Mouse (Mus musculus) limb, embryonic 10.5 days (tissue): ENCODE measurements at regions not wholly inside any gene's neighbourhood (a gene's known extent, or its start where the extent isn't known, plus 50 kb on each side); places are given as distances from the start of the nearest gene placed in this dataset.

ENCODE experiments used
- DNase-seq: peaks from one replicate; pipeline ENCODE4 v3.0.0-alpha.2; 2017; ENCODE audit warnings: low spot score
- H3K27ac ChIP-seq: fragments of 300-500 bp; sonication (generic); 2 replicates; pipeline ENCODE4 v1.5.1; 2016; ENCODE audit warnings: mild to moderate bottlenecking
- H3K27me3 ChIP-seq: fragments of 300-500 bp; sonication (generic); 2 replicates; pipeline ENCODE4 v1.6.1; 2016; ENCODE audit warnings: low read depth, mild to moderate bottlenecking; ENCODE audit not compliant: poor library complexity, severe bottlenecking
- H3K36me3 ChIP-seq: fragments of 300-500 bp; sonication (generic); 2 replicates; pipeline ENCODE4 v1.6.1; 2016; ENCODE audit warnings: mild to moderate bottlenecking, moderate library complexity
- H3K4me1 ChIP-seq: fragments of 300-500 bp; sonication (generic); 2 replicates; pipeline ENCODE4 v1.6.1; 2016
- H3K4me3 ChIP-seq: fragments of 300-500 bp; sonication (generic); 2 replicates; pipeline ENCODE4 v1.5.1; 2016; ENCODE audit warnings: mild to moderate bottlenecking, moderate library complexity
- H3K9me3 ChIP-seq: fragments of 300-500 bp; sonication (generic); replicated peaks from 2 replicates; pipeline ENCODE4 v1.6.1; 2016; ENCODE audit warnings: mild to moderate bottlenecking
- WGBS: fragments of 180-500 bp; shearing (Covaris S2); methylation state at CpG from one replicate; pipeline ENCODE4 v1.1.7; 2016; 5-methylcytosine and 5-hydroxymethylcytosine counted together

- no peaks in the 10 kb centered on the region for H3K4me1 ChIP-seq
- WGBS = 84% methylated on average over 2 of the region's 2 CpGs
- no peaks in the 10 kb centered on the region for H3K9me3 ChIP-seq
- H3K4me3 ChIP-seq = no peak overlapping the region
- H3K27me3 ChIP-seq = no peaks in the 10 kb centered on the region
- DNase-seq = no peak
- no peak overlapping the region for H3K27ac ChIP-seq
- H3K36me3 ChIP-seq = no peaks in the 10 kb centered on the region
These were observed 271.1 kb upstream of the Hs6st1 start for GRCm38 (mm10) chr1:35797064-35797463.

- Histone ChIP-seq H3K36me3 (no peaks in the 10 kb centered on the region), H3K4me3 (no peak overlapping the region), H3K9me3 (no peaks in the 10 kb centered on the region), H3K27me3 (no peaks in the 10 kb centered on the region), H3K27ac (no peak overlapping the region), H3K4me1 (no peaks in the 10 kb centered on the region)
- DNase-seq = no peak
- WGBS = 87% methylated on average over 2 of the region's 2 CpGs
These were observed 270.7 kb upstream of the Hs6st1 start for GRCm38 (mm10) chr1:35797526-35797925.

DNA sequence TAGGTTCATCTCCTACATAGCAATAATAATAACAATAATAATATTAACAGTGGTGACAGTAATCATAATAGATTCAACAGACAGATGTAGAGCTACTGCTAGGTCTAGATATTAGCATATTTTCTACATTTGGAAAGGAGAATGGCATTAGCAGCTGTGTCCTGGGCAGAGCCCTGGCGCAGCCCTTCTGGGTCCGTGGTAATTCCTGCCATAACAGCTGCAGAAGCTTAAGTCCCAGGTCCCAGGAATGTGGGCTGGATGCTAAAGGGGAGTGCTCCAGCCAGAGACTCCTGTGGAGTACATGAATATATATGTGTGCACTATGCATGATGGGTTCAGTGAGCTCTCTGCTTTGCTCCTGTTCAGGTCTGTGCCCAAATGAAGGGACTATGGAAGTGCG, 262.7 kb upstream of the Hs6st1 start:
- Histone ChIP-seq H3K27ac (no peak overlapping the region), H3K27me3 (0 out of 2 replicates have a peak, but pooled peaks cover 3% of the 10 kb centered on the region), H3K4me1 (peaks cover 16% of the 10 kb centered on the region), H3K36me3 (no peaks in the 10 kb centered on the region), H3K9me3 (no peaks in the 10 kb centered on the region), H3K4me3 (no peak overlapping the region)
- 83% methylated on average over 3 of the region's 3 CpGs for WGBS
- DNase-seq = no peak

- WGBS = 75% methylated on average over 2 of the region's 2 CpGs
- peaks cover 16% of the 10 kb centered on the region for H3K4me1 ChIP-seq
- H3K4me3 ChIP-seq = no peak overlapping the region
- no peak overlapping the region for H3K27ac ChIP-seq
- no peak for DNase-seq
- no peaks in the 10 kb centered on the region for H3K9me3 ChIP-seq
- 0 out of 2 replicates have a peak, but pooled peaks cover 3% of the 10 kb centered on the region for H3K27me3 ChIP-seq
- H3K36me3 ChIP-seq = no peaks in the 10 kb centered on the region
These were observed 261.9 kb upstream of the Hs6st1 start for GRCm38 (mm10) chr1:35806329-35806728.

GRCm38 (mm10) chr1:35806731-35807130, 261.5 kb upstream of the Hs6st1 start:
- 0 out of 2 replicates have a peak, but pooled peaks cover 3% of the 10 kb centered on the region for H3K27me3 ChIP-seq
- no peaks in the 10 kb centered on the region for H3K36me3 ChIP-seq
- DNase-seq = no peak
- no peak overlapping the region for H3K4me3 ChIP-seq
- WGBS = 0% methylated on average over 1 of the region's 1 CpGs
- H3K27ac ChIP-seq = no peak overlapping the region
- H3K9me3 ChIP-seq = no peaks in the 10 kb centered on the region
- peaks cover 16% of the 10 kb centered on the region for H3K4me1 ChIP-seq

- no peak overlapping the region for H3K27ac ChIP-seq
- no peaks in the 10 kb centered on the region for H3K36me3 ChIP-seq
- no peaks in the 10 kb centered on the region for H3K9me3 ChIP-seq
- no peak overlapping the region for H3K4me3 ChIP-seq
- peaks cover 13% of the 10 kb centered on the region for H3K4me1 ChIP-seq
- no peak for DNase-seq
- 87% methylated on average over 4 of the region's 4 CpGs for WGBS
- H3K27me3 ChIP-seq = 0 out of 2 replicates have a peak, but pooled peaks cover 3% of the 10 kb centered on the region
These were observed 259.3 kb upstream of the Hs6st1 start for GRCm38 (mm10) chr1:35808894-35809293.

DNA sequence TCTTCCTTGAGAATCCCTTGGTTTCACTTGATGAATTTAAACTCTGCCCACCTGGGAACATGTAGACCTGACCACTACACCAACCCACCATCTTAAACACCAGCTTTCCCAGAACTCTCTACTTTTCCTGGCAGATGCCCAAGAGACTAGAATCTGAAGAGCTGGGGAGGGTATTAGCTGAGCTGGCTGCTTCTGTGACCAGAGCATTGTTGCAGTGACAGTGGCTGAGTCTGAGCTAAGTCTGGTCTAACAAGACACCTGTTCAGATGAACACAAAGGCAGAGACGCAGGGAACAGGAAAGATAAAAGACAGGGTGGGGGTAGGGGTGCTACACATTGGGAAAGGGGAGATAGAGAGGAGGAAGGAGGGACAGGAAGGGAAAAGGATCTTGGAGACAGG, 258.9 kb upstream of the Hs6st1 start:
- DNase-seq = no peak
- WGBS = 64% methylated on average over 1 of the region's 1 CpGs
- H3K4me3 ChIP-seq = no peak overlapping the region
- no peaks in the 10 kb centered on the region for H3K9me3 ChIP-seq
- 0 out of 2 replicates have a peak, but pooled peaks cover 3% of the 10 kb centered on the region for H3K27me3 ChIP-seq
- H3K36me3 ChIP-seq = no peaks in the 10 kb centered on the region
- H3K27ac ChIP-seq = no peak overlapping the region
- peaks cover 13% of the 10 kb centered on the region for H3K4me1 ChIP-seq

- Histone ChIP-seq H3K36me3 (no peaks in the 10 kb centered on the region), H3K27me3 (0 out of 2 replicates have a peak, but pooled peaks cover 3% of the 10 kb centered on the region), H3K27ac (no peak overlapping the region), H3K4me1 (peaks cover 13% of the 10 kb centered on the region), H3K9me3 (no peaks in the 10 kb centered on the region), H3K4me3 (no peak overlapping the region)
- WGBS = 61% methylated on average over 8 of the region's 8 CpGs
- DNase-seq = no peak
These were observed 257.4 kb upstream of the Hs6st1 start for GRCm38 (mm10) chr1:35810571-35811342.

GRCm38 (mm10) chr1:35811380-35811779, 256.8 kb upstream of the Hs6st1 start:
- no peaks in the 10 kb centered on the region for H3K9me3 ChIP-seq
- 0 out of 2 replicates have a peak, but pooled peaks cover 3% of the 10 kb centered on the region for H3K27me3 ChIP-seq
- peaks cover 8% of the 10 kb centered on the region for H3K4me1 ChIP-seq
- 80% methylated on average over 6 of the region's 6 CpGs for WGBS
- no peak overlapping the region for H3K27ac ChIP-seq
- no peak overlapping the region for H3K4me3 ChIP-seq
- DNase-seq = no peak
- no peaks in the 10 kb centered on the region for H3K36me3 ChIP-seq

DNA sequence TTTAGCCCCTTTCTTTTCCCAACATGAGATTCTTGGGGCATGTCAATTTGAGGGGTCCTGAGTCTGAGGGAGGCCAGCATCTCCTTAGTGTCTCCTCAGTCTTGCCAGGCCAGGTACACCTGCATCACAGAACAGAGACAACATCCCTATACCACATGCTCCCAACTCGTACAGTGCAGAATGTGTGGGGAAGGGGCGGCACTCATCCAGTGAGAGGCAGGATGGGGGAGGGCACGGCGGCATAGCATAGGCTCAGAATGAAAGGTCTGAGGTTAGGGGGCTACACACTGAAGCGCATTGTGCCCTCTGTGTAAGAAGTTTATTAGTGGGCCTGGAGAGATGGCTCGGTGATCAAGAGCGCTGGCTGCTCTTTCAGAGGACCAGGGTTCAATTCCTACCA, 256.4 kb upstream of the Hs6st1 start:
- H3K27ac ChIP-seq = no peak overlapping the region
- 0 out of 2 replicates have a peak, but pooled peaks cover 3% of the 10 kb centered on the region for H3K27me3 ChIP-seq
- WGBS = 87% methylated on average over 7 of the region's 7 CpGs
- H3K9me3 ChIP-seq = no peaks in the 10 kb centered on the region
- H3K4me1 ChIP-seq = peaks cover 4% of the 10 kb centered on the region
- no peak for DNase-seq
- no peaks in the 10 kb centered on the region for H3K36me3 ChIP-seq
- no peak overlapping the region for H3K4me3 ChIP-seq

DNA sequence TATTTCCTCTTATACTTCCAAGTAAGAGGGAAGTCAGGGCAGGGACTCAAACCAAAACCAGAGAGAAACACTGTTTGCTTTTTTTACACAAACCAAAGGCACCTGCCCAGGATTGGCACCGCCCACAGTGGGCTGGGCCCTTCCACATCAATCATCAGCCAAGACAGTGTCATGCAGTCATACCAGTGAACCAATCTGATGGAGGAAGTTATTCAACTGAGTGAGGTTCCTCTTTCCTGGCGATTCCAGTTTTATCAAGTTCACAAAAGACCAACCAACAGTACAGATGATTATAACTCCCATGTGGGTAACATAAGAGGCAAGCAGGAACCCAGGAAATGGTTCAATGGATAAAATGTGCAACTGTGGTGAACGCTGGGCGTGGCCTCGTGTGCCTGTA, 254.6 kb upstream of the Hs6st1 start:
- H3K4me3 ChIP-seq = no peak overlapping the region
- H3K27me3 ChIP-seq = no peaks in the 10 kb centered on the region
- DNase-seq = no peak
- no peaks in the 10 kb centered on the region for H3K36me3 ChIP-seq
- no peaks in the 10 kb centered on the region; the same call in 1 of the 2 replicates for H3K4me1 ChIP-seq
- 95% methylated on average over 5 of the region's 5 CpGs for WGBS
- H3K9me3 ChIP-seq = no peaks in the 10 kb centered on the region
- no peak overlapping the region for H3K27ac ChIP-seq

- no peak overlapping the region for H3K4me3 ChIP-seq
- no peaks in the 10 kb centered on the region for H3K9me3 ChIP-seq
- H3K36me3 ChIP-seq = no peaks in the 10 kb centered on the region
- WGBS = 81% methylated on average over 9 of the region's 9 CpGs
- DNase-seq = no peak
- no peak overlapping the region for H3K27ac ChIP-seq
- no peaks in the 10 kb centered on the region; the same call in 1 of the 2 replicates for H3K4me1 ChIP-seq
- no peaks in the 10 kb centered on the region for H3K27me3 ChIP-seq
These were observed 254.0 kb upstream of the Hs6st1 start for GRCm38 (mm10) chr1:35814207-35814606.

DNA sequence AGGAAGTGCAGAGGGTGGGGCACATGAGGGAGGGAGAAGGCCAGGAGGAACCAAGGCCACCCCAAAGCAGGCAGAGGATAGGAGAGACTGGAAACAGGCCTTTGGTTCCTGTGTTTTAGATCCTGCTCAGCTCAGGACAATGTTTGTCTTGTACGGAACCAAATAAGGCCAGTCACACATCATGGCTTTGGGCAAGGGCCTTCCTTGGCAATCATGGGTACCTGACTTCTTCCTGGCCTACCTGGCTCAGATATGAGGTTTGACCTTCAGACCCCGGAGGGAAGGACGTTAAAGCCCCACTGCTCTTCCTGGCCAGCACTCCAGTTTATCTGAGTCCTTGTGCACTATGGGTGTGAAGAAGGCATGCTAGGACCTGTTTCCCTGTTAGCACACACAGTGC, 253.4 kb upstream of the Hs6st1 start:
- H3K4me3 ChIP-seq = no peak overlapping the region
- no peaks in the 10 kb centered on the region for H3K9me3 ChIP-seq
- no peak overlapping the region for H3K27ac ChIP-seq
- WGBS = 86% methylated on average over 3 of the region's 3 CpGs
- H3K27me3 ChIP-seq = no peaks in the 10 kb centered on the region
- H3K4me1 ChIP-seq = no peaks in the 10 kb centered on the region; the same call in 1 of the 2 replicates
- no peaks in the 10 kb centered on the region for H3K36me3 ChIP-seq
- DNase-seq = no peak
